Mouse (Mus musculus): ENCODE data around the gene Ptk6. TPM values are rescaled to one million over a fixed set of nuclear protein-coding genes. Genes with fewer than 3 reads are reported as not detected.
"Not testable (repeated sequence)": the region's sequence is repeated elsewhere in the genome, so short reads cannot be mapped to it uniquely, and the experiment has no call there.

Ptk6 gene
- polyA plus RNA-seq, 1 experiment from 2014 or later: not detected

DNA sequence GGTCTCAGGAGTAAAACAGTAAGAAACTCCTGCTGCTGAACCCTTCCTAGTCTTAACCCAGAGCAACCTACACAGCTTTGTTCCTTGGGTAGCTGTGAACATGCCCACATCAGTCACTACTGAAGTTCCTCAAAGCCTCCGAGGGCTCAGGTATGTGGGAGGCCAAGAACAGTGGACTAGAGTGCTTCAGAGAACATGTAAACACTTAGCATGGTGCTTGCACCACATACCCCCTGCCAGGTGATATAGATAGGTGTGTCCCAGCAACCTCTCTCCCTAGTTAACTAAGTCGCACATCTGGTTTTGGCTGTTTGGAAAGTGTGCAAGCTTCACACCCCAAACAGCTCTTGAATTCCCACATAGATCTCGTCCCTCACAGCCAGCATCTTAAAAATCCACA, 983 bp downstream of the Ptk6 start:
- 78% methylated on average over 3 of the region's 3 CpGs for WGBS (ENCODE audit: missing documents)
- H3K79me2 ChIP-seq (ENCODE audit: inconsistent target): no peaks in the 10 kb centered on the region
- no peaks in the 10 kb centered on the region for H3K36me3 ChIP-seq (ENCODE audit: inconsistent target)
- no peak overlapping the region for H3K27ac ChIP-seq
- H3K4me3 ChIP-seq (ENCODE audit: inconsistent target): no peak overlapping the region

DNA sequence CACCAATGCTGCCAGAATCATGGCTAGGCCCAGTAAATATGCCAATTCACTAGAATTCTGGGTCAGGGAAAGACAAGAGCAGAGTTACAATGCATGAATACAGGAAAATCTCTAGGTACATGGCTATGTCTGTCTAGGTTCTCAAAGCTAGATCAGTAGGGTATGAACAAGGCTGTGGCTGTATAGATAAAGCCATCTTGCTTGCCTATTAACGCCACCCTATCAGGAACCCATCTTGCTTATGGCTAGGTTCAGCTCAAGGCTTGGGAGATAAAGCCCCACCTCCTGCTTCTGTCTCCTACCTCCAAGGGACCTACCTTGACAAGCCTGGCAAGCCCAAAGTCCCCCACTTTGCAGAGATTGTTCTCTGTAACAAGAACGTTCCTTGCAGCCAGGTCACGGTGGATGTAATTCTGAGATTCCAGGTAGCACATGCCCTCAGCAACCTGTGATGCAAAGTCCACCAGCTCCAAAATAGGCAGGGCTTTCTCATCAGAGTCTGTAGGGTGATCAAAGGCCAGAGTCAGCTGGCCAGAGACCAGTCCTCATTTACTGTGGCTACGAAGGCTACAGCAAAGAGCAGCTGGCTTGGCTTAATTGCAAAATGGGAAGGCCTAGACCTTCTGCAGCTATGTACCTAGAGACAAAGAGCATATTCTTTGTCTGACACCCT, 5.8 kb downstream of the Ptk6 start:
- 95% methylated on average over 4 of the region's 4 CpGs for WGBS (ENCODE audit: missing documents)
- H3K79me2 ChIP-seq (ENCODE audit: inconsistent target): no peaks in the 10 kb centered on the region
- no peaks in the 10 kb centered on the region for H3K36me3 ChIP-seq (ENCODE audit: inconsistent target)

DNA sequence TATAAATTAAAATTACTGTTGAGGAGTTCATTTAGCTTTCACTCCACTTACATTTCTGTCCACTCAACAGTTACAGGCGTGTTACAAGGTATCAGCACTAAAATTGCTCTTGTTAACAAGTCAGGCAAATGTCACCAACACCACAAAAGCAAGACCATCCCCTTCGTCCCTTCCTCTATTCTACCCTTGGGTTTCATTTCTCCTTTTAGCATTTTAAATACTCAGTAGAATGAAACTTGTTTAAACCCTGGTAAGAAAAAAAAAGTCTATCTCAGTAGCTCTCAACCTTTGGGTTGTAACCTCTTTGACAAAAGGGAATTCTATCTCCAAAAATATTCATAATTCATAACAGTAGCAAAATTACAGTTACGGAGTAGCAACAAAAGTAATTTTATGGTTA, 9.5 kb downstream of the Ptk6 start:
- Histone ChIP-seq H3K79me2 (ENCODE audit: inconsistent target) (no peaks in the 10 kb centered on the region), H3K4me3 (ENCODE audit: inconsistent target) (no peak overlapping the region), H3K36me3 (ENCODE audit: inconsistent target) (no peaks in the 10 kb centered on the region), H3K27ac (peak overlapping the region; percentile 68)
- 0% methylated on average over 3 of the region's 3 CpGs for WGBS (ENCODE audit: missing documents)

More for the DNA sequence above, 5.8 kb downstream of the Ptk6 start:
- H3K4me3 ChIP-seq (ENCODE audit: inconsistent target): no peak overlapping the region
- no peak overlapping the region for H3K27ac ChIP-seq

DNA sequence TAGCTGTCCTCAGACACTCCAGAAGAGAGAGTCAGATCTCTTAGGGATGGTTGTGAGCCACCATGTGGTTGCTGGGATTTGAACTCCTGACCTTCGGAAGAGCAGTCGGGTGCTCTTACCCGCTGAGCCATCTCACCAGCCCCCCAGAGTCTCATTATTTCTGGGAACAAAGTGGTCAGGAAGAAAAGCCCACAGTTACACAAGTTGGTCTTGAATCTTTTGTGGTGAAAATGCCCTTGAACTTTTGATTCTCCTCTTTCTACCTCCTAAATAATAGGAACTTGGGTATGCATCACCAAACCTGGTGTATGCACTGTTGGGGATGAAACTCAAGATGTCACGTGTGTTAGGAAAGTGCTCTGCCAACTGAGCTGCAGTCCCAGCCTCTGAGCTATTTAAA, 10.7 kb downstream of the Ptk6 start:
- 88% methylated on average over 4 of the region's 4 CpGs for WGBS (ENCODE audit: missing documents)
- H3K79me2 ChIP-seq (ENCODE audit: inconsistent target): no peaks in the 10 kb centered on the region
- H3K4me3 ChIP-seq (ENCODE audit: inconsistent target): no peak overlapping the region
- H3K36me3 ChIP-seq (ENCODE audit: inconsistent target): no peaks in the 10 kb centered on the region
- H3K27ac ChIP-seq: 0 out of 2 replicates have a peak overlapping the region, but pooled peaks have one; percentile 68

DNA sequence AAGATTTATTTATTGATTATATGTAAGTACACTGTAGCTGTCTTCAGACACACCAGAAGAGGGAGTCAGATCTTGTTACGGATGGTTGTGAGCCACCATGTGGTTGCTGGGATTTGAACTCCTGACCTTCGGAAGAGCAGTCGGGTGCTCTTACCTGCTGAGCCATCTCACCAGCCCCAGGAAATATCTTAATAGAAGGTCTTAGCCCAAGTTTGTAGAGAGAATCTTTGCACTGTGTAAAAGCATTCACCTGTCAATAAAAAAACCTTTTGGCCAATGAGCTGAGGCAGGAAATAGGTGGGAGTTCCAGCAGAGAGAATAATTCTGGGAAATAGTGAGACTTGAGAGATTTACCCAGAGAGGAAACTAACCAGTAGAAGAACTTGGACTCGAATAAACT, 11.2 kb downstream of the Ptk6 start:
- H3K36me3 ChIP-seq (ENCODE audit: inconsistent target); H3K27ac ChIP-seq; H3K4me3 ChIP-seq (ENCODE audit: inconsistent target); H3K79me2 ChIP-seq (ENCODE audit: inconsistent target): not testable (repeated sequence)
- WGBS (ENCODE audit: missing documents): 91% methylated on average over 3 of the region's 4 CpGs

DNA sequence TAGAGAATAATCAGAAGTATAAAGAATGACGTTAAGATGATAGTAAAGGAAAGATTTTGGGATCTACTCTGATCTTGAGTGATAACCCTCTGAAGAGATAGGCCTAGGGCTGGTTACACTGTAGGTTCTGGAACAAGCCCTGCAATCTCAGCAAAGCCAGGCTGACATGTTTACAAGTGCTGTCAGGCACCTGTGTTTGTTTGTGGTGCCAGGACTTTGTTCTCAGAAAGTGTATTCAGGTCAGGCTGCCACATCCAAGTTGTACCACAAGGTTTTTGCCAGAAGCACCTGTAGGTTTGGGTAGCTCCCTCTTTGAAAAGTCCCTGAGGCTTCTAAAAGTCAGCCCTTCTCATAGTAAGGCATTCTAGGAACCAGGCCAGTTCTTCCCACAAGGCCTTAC, 13.3 kb downstream of the Ptk6 start:
- H3K27ac ChIP-seq: peak overlapping the region; percentile 74; the same call in 1 of the 2 replicates

DNA sequence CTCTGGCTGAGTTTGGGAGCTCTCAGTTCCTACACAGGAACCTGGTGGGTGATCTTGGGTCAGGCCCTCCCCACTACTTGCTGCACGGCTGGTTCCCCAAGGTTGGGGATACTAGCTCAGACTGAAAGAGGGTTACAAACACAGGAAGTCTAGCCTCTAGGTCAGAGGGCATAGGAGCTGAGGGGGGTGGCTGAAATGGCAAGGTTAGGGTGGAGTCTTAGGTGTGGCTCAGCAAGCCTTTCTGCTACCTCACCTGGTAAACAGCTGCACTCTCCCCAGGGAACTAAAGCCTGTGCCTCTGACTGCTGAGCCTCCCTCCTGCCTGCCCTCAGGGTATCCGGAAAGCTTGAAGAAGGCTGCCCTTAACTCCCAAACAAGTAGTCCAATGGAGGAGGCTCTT, 13.9 kb downstream of the Ptk6 start:
- H3K79me2 ChIP-seq (ENCODE audit: inconsistent target): no peaks in the 10 kb centered on the region
- peak overlapping the region; percentile 57 for H3K4me3 ChIP-seq (ENCODE audit: inconsistent target)

More for the DNA sequence above, 13.3 kb downstream of the Ptk6 start:
- 82% methylated on average over 1 of the region's 1 CpGs for WGBS (ENCODE audit: missing documents)
- Histone ChIP-seq H3K36me3 (ENCODE audit: inconsistent target) (no peaks in the 10 kb centered on the region), H3K79me2 (ENCODE audit: inconsistent target) (no peaks in the 10 kb centered on the region), H3K4me3 (ENCODE audit: inconsistent target) (no peak overlapping the region)

DNA sequence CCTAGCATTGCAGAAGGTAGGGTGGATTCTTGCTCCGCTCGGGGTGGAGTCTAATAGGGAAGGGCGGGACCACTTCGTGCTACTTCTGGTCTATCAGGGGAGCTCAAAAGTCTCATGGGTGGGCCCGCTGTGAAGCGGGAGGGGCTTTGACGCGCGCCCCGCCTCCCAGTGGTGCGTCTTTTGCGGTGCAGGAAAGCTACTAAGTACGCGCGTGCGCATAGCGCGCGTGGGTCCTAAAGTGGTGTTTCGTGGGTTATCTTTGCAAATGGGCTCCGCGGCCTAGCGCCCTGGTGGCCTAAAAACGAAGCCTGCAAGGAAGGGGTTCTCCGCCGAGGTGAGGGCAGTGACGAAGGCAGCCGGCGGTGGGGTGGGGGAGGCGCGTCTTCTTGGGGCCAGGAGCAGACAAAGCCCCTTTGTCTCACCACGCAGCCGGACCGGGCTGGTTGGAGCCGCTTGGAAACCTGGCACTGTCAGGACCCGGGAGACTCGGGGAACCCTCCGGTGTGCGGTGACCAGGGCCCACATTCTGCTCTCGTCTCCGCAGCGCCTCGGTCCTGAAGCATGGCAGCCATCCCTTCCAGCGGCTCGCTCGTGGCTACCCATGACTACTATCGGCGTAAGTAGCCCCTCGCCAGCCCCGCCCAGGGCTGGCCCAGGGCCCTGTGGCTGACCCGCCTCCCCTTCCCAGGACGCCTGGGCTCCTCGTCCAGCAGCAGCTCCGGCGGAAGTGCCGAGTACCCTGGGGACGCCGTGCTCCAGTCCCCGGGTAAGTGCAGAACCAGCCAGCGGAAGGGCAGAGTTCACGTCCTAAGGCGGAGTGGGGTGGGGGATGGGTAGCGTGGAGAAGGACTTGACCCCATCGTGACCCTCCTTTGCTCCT, 15.2 kb downstream of the Ptk6 start, which contains the start of gene Ppdpf:
Gene Ppdpf (plus strand): TSS at position 127 of the 880 bp plus-strand sequence.
- H3K36me3 ChIP-seq (ENCODE audit: inconsistent target): no peaks in the 10 kb centered on the region
- peak within 1 kb of the TSS; percentile 74 for H3K27ac ChIP-seq
- under 1% methylated on average over 58 of the region's 64 CpGs for WGBS (ENCODE audit: missing documents)
- H3K79me2 ChIP-seq (ENCODE audit: inconsistent target): no peaks in the 10 kb centered on the region
- peak within 1 kb of the TSS; percentile 57 for H3K4me3 ChIP-seq (ENCODE audit: inconsistent target)

More for the DNA sequence above, 13.9 kb downstream of the Ptk6 start:
- H3K27ac ChIP-seq: peak overlapping the region; percentile 74
- no peaks in the 10 kb centered on the region for H3K36me3 ChIP-seq (ENCODE audit: inconsistent target)
- 52% methylated on average over 2 of the region's 2 CpGs for WGBS (ENCODE audit: missing documents)

DNA sequence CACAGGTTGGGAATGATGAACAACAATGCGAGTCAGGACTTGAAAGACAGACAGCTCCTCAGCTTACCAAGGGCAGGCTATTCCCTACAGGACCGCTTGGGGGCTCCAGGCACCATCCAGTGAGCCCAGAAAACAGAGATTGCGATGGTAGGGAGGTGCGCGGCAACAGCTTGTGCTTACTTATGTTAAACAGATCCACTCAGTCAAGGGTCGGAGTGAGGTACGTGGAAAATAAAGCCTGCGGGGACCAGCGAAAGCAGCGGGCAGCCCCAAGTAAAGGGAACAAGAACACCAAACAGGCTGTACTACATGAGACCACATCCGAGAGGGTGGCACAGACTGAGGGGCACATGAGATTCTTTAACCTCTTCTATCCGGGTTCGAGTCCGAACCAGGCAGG, 16.0 kb downstream of the Ptk6 start:
- H3K27ac ChIP-seq: peak overlapping the region; percentile 74
- H3K79me2 ChIP-seq (ENCODE audit: inconsistent target): no peaks in the 10 kb centered on the region
- WGBS (ENCODE audit: missing documents): under 1% methylated on average over 14 of the region's 14 CpGs
- no peaks in the 10 kb centered on the region for H3K36me3 ChIP-seq (ENCODE audit: inconsistent target)
- H3K4me3 ChIP-seq (ENCODE audit: inconsistent target): peak overlapping the region; percentile 57

DNA sequence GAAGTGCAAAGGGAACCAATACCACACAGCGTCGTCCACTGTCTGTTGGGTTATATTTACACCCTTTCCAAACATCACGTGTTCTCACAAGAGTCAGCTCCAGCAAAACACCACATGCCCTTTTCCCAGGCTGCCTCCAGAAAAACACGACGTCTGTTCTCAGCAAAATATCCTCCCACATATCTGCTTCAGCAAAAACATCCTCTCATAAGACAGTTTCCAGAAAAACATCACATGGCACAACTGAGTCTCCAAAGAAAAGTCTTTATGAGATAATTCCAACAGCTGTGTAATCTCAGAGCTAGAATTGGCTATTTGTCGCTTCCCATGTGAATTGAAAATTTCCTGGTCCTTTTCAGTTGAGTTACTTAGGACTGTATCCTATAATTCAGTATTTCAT, 21.7 kb downstream of the Ptk6 start:
- Histone ChIP-seq H3K27ac (no peak overlapping the region), H3K79me2 (ENCODE audit: inconsistent target) (no peaks in the 10 kb centered on the region), H3K4me3 (ENCODE audit: inconsistent target) (no peak overlapping the region), H3K36me3 (ENCODE audit: inconsistent target) (no peaks in the 10 kb centered on the region)
- WGBS (ENCODE audit: missing documents): 87% methylated on average over 6 of the region's 6 CpGs

DNA sequence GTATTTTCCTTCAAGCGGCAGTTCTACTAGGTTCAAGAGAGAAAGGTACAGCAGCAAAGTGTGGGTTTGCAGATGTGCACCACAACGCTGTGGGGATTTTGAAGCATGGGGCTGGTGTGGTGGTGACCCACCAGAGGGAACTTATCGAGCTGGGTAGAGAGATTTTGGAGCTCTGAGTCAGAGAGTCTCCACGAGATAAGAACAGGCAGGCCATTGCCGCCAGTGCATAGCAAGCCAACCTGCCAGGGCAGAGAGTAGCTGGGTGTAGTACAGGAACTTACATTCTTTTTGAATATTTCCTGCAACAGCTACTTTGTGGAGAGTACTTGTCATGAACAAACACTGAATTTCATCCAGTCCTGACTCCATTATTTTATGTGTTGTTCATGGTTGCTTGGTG, 24.1 kb downstream of the Ptk6 start:
- H3K36me3 ChIP-seq (ENCODE audit: inconsistent target): no peaks in the 10 kb centered on the region
- WGBS (ENCODE audit: missing documents): 68% methylated on average over 5 of the region's 5 CpGs

DNA sequence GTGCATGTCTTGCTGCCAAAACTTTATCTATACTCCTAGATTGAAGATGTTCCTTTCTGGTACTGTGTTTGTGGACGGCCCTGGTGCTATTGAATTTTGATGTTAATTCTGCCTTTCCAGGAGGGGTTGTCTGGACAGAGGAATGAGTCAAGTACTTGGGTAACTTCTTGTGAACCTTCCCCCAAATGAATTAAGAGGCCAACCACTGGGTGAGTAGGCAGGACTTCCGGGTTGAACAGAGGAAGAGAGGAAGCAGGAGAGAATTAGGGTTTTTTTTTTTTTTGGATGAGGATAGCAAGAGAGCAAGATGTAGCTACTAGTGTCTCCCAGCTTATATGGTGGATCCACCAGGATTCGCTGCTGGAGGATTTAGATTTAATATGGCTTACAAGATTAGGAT, 24.6 kb downstream of the Ptk6 start:
- Histone ChIP-seq H3K4me3 (ENCODE audit: inconsistent target) (no peak overlapping the region), H3K27ac (no peak overlapping the region), H3K79me2 (ENCODE audit: inconsistent target) (no peaks in the 10 kb centered on the region), H3K36me3 (ENCODE audit: inconsistent target) (no peaks in the 10 kb centered on the region)
- 87% methylated on average over 3 of the region's 3 CpGs for WGBS (ENCODE audit: missing documents)

More for the DNA sequence above, 24.1 kb downstream of the Ptk6 start:
- Histone ChIP-seq H3K4me3 (ENCODE audit: inconsistent target) (no peak overlapping the region), H3K79me2 (ENCODE audit: inconsistent target) (no peaks in the 10 kb centered on the region), H3K27ac (no peak overlapping the region)

DNA sequence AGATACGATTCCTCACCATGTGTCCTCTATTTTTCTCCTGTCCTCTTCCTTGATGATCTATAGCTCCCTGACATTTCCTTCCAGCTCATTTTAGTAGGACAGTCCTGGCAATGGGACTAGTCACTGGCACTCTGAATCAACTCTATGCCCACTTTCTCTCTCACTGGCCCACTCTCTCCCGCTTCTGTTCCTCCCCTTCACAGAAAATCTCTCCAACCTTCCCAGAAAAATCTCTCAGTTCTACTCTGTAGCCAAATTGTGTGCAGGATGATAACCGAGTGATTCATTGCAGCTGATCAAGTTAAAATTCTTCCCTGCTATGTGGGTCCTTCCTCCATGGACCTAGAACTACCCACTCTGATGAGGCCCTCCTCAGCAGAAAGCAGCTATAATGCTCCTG, 27.9 kb downstream of the Ptk6 start:
- WGBS (ENCODE audit: missing documents): 87% methylated on average over 3 of the region's 3 CpGs
- no peak overlapping the region for H3K27ac ChIP-seq
- no peak overlapping the region for H3K4me3 ChIP-seq (ENCODE audit: inconsistent target)
- H3K36me3 ChIP-seq (ENCODE audit: inconsistent target): no peaks in the 10 kb centered on the region
- H3K79me2 ChIP-seq (ENCODE audit: inconsistent target): no peaks in the 10 kb centered on the region

DNA sequence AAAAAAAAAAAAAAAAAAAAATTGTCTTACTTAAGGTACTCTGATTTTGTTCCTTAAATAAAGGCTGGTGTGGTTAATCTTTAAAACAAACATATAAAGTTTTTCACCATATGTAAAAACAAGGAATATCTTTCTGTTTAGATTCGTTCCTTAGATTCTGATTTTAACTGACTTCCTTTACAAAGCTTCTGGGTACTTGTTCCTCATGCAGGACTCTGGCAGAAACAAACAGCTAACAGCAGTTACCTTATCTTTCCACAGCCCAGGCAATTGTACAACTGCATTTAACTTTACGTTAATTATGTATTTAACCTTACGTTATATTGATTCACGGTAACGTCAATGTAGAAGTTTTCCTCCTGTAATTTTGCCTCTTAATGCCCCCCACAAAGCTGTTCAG, 36.1 kb downstream of the Ptk6 start:
- Histone ChIP-seq H3K27ac (no peak overlapping the region), H3K36me3 (ENCODE audit: inconsistent target) (no peaks in the 10 kb centered on the region), H3K4me3 (ENCODE audit: inconsistent target) (no peak overlapping the region), H3K79me2 (ENCODE audit: inconsistent target) (no peaks in the 10 kb centered on the region)
- 77% methylated on average over 5 of the region's 5 CpGs for WGBS (ENCODE audit: missing documents)

DNA sequence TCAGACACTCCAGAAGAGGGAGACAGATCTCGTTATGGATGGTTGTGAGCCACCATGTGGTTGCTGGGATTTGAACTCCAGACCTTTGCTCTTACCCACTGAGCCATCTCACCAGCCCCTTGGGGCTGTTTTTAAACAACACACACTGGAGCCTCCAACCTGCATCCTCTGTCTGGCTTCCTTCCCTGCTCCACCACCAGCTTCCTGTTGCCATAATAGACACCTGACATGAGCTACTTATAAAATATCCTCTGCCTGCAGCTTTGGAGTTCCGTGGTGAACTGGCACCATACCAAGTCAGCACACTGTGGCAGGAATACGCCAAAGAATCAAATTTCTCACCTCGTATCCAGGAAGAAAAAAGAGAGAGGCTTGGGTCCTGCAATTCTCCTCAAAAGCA, 41.8 kb downstream of the Ptk6 start:
- no peaks in the 10 kb centered on the region for H3K79me2 ChIP-seq (ENCODE audit: inconsistent target)
- no peak overlapping the region for H3K4me3 ChIP-seq (ENCODE audit: inconsistent target)
- H3K27ac ChIP-seq: no peak overlapping the region
- 27% methylated on average over 4 of the region's 4 CpGs for WGBS (ENCODE audit: missing documents)
- no peaks in the 10 kb centered on the region for H3K36me3 ChIP-seq (ENCODE audit: inconsistent target)
